Mouse (Mus musculus) liver, adult 2 months (tissue): Measurements from ENCODE around the gene Il6st.

Source experiments
- CTCF ChIP-seq: fragments of 200-500 bp; IDR thresholded peaks from 2 replicates; pipeline ENCODE4 v1.5.1; 2011; ENCODE audit warnings: low read depth, low read length, control low read depth
- POLR2A ChIP-seq: fragments of 200-500 bp; IDR thresholded peaks from 2 replicates; pipeline ENCODE4 v1.6.1; 2011; ENCODE audit warnings: low read length, control low read depth; ENCODE audit not compliant: insufficient read depth; ENCODE audit errors: extremely low read depth

GRCm38 (mm10) chr13:112494590-112494989 lies 30.7 kb downstream of the Il6st start:
- TF ChIP-seq CTCF: no peak
- no peak for TF ChIP-seq POLR2A
